Mouse (Mus musculus): ENCODE measurements around the gene Eif4ebp2.

- TF ChIP-seq CTCF (IDR thresholded peaks at IDR 0.05; ENCODE audit: low read depth) (no peak), EP300 (IDR thresholded peaks at IDR 0.05; ENCODE audit: low read depth) (no peak)
Observed at GRCm38 (mm10) chr10:61495461-61495860, 43.0 kb upstream of the Eif4ebp2 start.
